Mouse (Mus musculus) kidney, postnatal 0 days (tissue): ENCODE data around the gene Aox2. TPM values are rescaled to one million over a fixed set of nuclear protein-coding genes. Genes with fewer than 3 reads are reported as not detected.

Experiments used
- ATAC-seq: fragments of 200-750 bp; cut with Nextera tagmentation; replicated peaks from 2 replicates; pipeline ENCODE4 v1.8.0; 2017; ENCODE audit warnings: low read depth, moderate number of reproducible peaks, moderate TSS enrichment, moderate library complexity; ENCODE audit not compliant: low FRiP score
- DNase-seq: peaks from one replicate; pipeline ENCODE4 v3.0.0-alpha.2; 2016; ENCODE audit warnings: low spot score
- H3K27ac ChIP-seq: fragments of 300-500 bp; sonication (generic); 2 replicates; pipeline ENCODE4 v1.5.1; 2014; ENCODE audit warnings: mild to moderate bottlenecking
- H3K27me3 ChIP-seq: fragments of 300-500 bp; sonication (generic); 2 replicates; pipeline ENCODE4 v1.6.1; 2014; ENCODE audit warnings: low read length, mixed read lengths; ENCODE audit not compliant: insufficient read depth
- H3K36me3 ChIP-seq: fragments of 300-500 bp; sonication (generic); 2 replicates; pipeline ENCODE4 v1.6.1; 2014; ENCODE audit warnings: low read length, mixed read lengths; ENCODE audit not compliant: insufficient read depth
- H3K4me1 ChIP-seq: fragments of 300-500 bp; sonication (generic); replicated peaks from 2 replicates; pipeline ENCODE4 v1.6.1; 2014; ENCODE audit warnings: antibody characterized with exemption, low read length, mixed read lengths; ENCODE audit not compliant: insufficient read depth
- H3K4me2 ChIP-seq: fragments of 300-500 bp; sonication (generic); 2 replicates; pipeline ENCODE4 v1.6.1; 2014; ENCODE audit warnings: mild to moderate bottlenecking, low read length, moderate library complexity, mixed read lengths
- H3K4me3 ChIP-seq: fragments of 300-500 bp; sonication (generic); replicated peaks from 2 replicates; pipeline ENCODE4 v1.5.1; 2014; ENCODE audit warnings: low read depth, low read length
- H3K9ac ChIP-seq: fragments of 300-500 bp; sonication (generic); 2 replicates; pipeline ENCODE4 v1.6.1; 2014; ENCODE audit warnings: low read depth, low read length
- H3K9me3 ChIP-seq: fragments of 300-500 bp; sonication (generic); replicated peaks from 2 replicates; pipeline ENCODE4 v1.6.1; 2016; ENCODE audit warnings: low read length, inconsistent platforms, mixed read lengths
- CTCF ChIP-seq: IDR thresholded peaks from 2 replicates; pipeline ENCODE4 v1.5.1; 2016; ENCODE audit warnings: antibody characterized with exemption, low read depth, mild to moderate bottlenecking, moderate library complexity
- WGBS: fragments of 180-500 bp; shearing (Covaris S2); extraction: QIAGEN DNeasy Blood & Tissue Kit; methylation state at CpG from one replicate; pipeline ENCODE4 v1.1.7; 2014; 5-methylcytosine and 5-hydroxymethylcytosine counted together
- polyA plus RNA-seq: library from polyadenylated mRNA; unstranded; fragments of >200 nt; fragmentation: Nextera tagmentation; extraction: Ambion mirVana; gene quantifications from 2 replicates; pipeline ENCODE4 v1.2.1, GENCODE M21; 2015

Gene Aox2
- polyA plus RNA-seq, 1 experiment from 2014 or later = 0.09 TPM

- H3K27ac ChIP-seq = no peak overlapping the region
- H3K4me3 ChIP-seq = no peak overlapping the region
- WGBS = 92% methylated on average over 3 of the region's 3 CpGs
- TF ChIP-seq CTCF = no peak
- no peaks in the 10 kb centered on the region for H3K9me3 ChIP-seq
- no peak for ATAC-seq
- no peaks in the 10 kb centered on the region for H3K27me3 ChIP-seq
- no peak for DNase-seq
- H3K4me2 ChIP-seq = no peak overlapping the region
- 0 out of 2 replicates have a peak, but pooled peaks cover 3% of the 10 kb centered on the region for H3K4me1 ChIP-seq
- peaks cover 30% of the 10 kb centered on the region for H3K36me3 ChIP-seq
- H3K9ac ChIP-seq = no peak overlapping the region
Observed at GRCm38 (mm10) chr1:58395341-58395740, 117.2 kb downstream of the Aox2 start.

- WGBS = 100% methylated on average over 1 of the region's 1 CpGs
- TF ChIP-seq CTCF = peak; percentile 48
- H3K4me1 ChIP-seq = 0 out of 2 replicates have a peak, but pooled peaks cover 3% of the 10 kb centered on the region
- peaks cover 39% of the 10 kb centered on the region for H3K36me3 ChIP-seq
- no peak overlapping the region for H3K4me3 ChIP-seq
- H3K4me2 ChIP-seq = no peak overlapping the region
- ATAC-seq = no peak
- no peak overlapping the region for H3K27ac ChIP-seq
- H3K9ac ChIP-seq = no peak overlapping the region
- no peaks in the 10 kb centered on the region for H3K27me3 ChIP-seq
- no peak for DNase-seq
- no peaks in the 10 kb centered on the region for H3K9me3 ChIP-seq
Observed at GRCm38 (mm10) chr1:58396179-58396578, 118.1 kb downstream of the Aox2 start.

GRCm38 (mm10) chr1:58397731-58398130 lies 119.6 kb downstream of the Aox2 start:
- no peak for TF ChIP-seq CTCF
- Histone ChIP-seq H3K4me1 (no peaks in the 10 kb centered on the region), H3K27ac (no peak overlapping the region), H3K4me2 (no peak overlapping the region), H3K9me3 (no peaks in the 10 kb centered on the region), H3K4me3 (no peak overlapping the region), H3K9ac (no peak overlapping the region), H3K27me3 (no peaks in the 10 kb centered on the region), H3K36me3 (peaks cover 51% of the 10 kb centered on the region)
- WGBS = 95% methylated on average over 6 of the region's 6 CpGs
- no peak for ATAC-seq
- no peak for DNase-seq

- Histone ChIP-seq H3K4me3 (no peak overlapping the region), H3K27ac (no peak overlapping the region), H3K36me3 (peaks cover 66% of the 10 kb centered on the region), H3K9me3 (no peaks in the 10 kb centered on the region), H3K9ac (no peak overlapping the region), H3K27me3 (no peaks in the 10 kb centered on the region), H3K4me2 (no peak overlapping the region), H3K4me1 (no peaks in the 10 kb centered on the region)
- DNase-seq (no peak), ATAC-seq (no peak)
- no peak for TF ChIP-seq CTCF
- WGBS = 88% methylated on average over 6 of the region's 6 CpGs
Observed at GRCm38 (mm10) chr1:58401396-58401795, 123.3 kb downstream of the Aox2 start.

- Histone ChIP-seq H3K4me3 (no peak overlapping the region), H3K36me3 (peaks cover 59% of the 10 kb centered on the region), H3K9ac (no peak overlapping the region), H3K27me3 (no peaks in the 10 kb centered on the region), H3K4me2 (no peak overlapping the region), H3K4me1 (no peaks in the 10 kb centered on the region), H3K27ac (no peak overlapping the region), H3K9me3 (no peaks in the 10 kb centered on the region)
- 89% methylated on average over 5 of the region's 5 CpGs for WGBS
- no peak for TF ChIP-seq CTCF
- ATAC-seq (no peak), DNase-seq (no peak)
Observed at GRCm38 (mm10) chr1:58403745-58404144, 125.6 kb downstream of the Aox2 start.

GRCm38 (mm10) chr1:58407321-58407720 lies 129.2 kb downstream of the Aox2 start:
- no peak for DNase-seq
- H3K27ac ChIP-seq = no peak overlapping the region
- no peak for ATAC-seq
- H3K4me2 ChIP-seq = no peak overlapping the region
- TF ChIP-seq CTCF = no peak
- H3K9me3 ChIP-seq = no peaks in the 10 kb centered on the region
- peaks cover 48% of the 10 kb centered on the region for H3K36me3 ChIP-seq
- H3K4me1 ChIP-seq = no peaks in the 10 kb centered on the region
- 93% methylated on average over 7 of the region's 7 CpGs for WGBS
- H3K9ac ChIP-seq = no peak overlapping the region
- H3K27me3 ChIP-seq = no peaks in the 10 kb centered on the region
- H3K4me3 ChIP-seq = no peak overlapping the region

GRCm38 (mm10) chr1:58408141-58408540 lies 130.0 kb downstream of the Aox2 start:
- H3K27ac ChIP-seq = no peak overlapping the region
- no peak overlapping the region for H3K9ac ChIP-seq
- TF ChIP-seq CTCF = no peak
- WGBS = 83% methylated on average over 6 of the region's 6 CpGs
- no peaks in the 10 kb centered on the region for H3K4me1 ChIP-seq
- ATAC-seq (no peak), DNase-seq (no peak)
- H3K9me3 ChIP-seq = no peaks in the 10 kb centered on the region
- no peak overlapping the region for H3K4me2 ChIP-seq
- H3K36me3 ChIP-seq = peaks cover 47% of the 10 kb centered on the region
- H3K27me3 ChIP-seq = no peaks in the 10 kb centered on the region
- no peak overlapping the region for H3K4me3 ChIP-seq
